In genomic region chr5:127239706-127240105, GRCm38 (mm10) we compare ENCODE assay signal across 22 mouse cellular contexts. TPM values are rescaled to one million over a fixed set of nuclear protein-coding genes. Genes with fewer than 3 reads are reported as not detected.
DNase-seq lines count a peak whose midpoint lies in the region; ATAC-seq and TF ChIP-seq lines count a peak whose summit lies in the region.
"Had no signal": no experiment of that assay in that cellular context is flagged by ENCODE, and none has a peak within 500 bp of the region (broad histone marks: within the 10 kb centered on the region; RNA-seq: fewer than 3 reads in every experiment).

No protein-coding gene starts in this region.

- peaks cover 53% of the 10 kb centered on the region for H3K4me1 ChIP-seq in hindbrain, embryonic 10.5 days (replicated peaks)
- peaks cover under 1% of the 10 kb centered on the region; the same call in 1 of the 2 replicates for H3K4me1 ChIP-seq in hindbrain, embryonic 14.5 days (replicated peaks; ENCODE audit: control insufficient read depth, insufficient read depth, low read length)
- H3K4me1 ChIP-seq in embryonic facial prominence, embryonic 13.5 days = peaks cover 41% of the 10 kb centered on the region
- peaks cover 54% of the 10 kb centered on the region for H3K4me1 ChIP-seq in limb, embryonic 12.5 days (replicated peaks)
- no peaks in the 10 kb centered on the region for H3K4me1 ChIP-seq in heart, embryonic 11.5 days (ENCODE audit: control insufficient read depth, insufficient read depth, low read length)
- H3K4me1 ChIP-seq: liver, embryonic 12.5 days had no signal

- H3K27ac ChIP-seq in hindbrain, embryonic 10.5 days = no peak overlapping the region
- H3K27ac ChIP-seq in hindbrain, embryonic 14.5 days = no peak overlapping the region
- peak overlapping the region; percentile 82; the same call in 1 of the 2 replicates for H3K27ac ChIP-seq in embryonic facial prominence, embryonic 13.5 days
- peak overlapping the region; percentile 81 for H3K27ac ChIP-seq in limb, embryonic 12.5 days
- no peak overlapping the region for H3K27ac ChIP-seq in layer of hippocampus, adult 2 months
- no peak overlapping the region for H3K27ac ChIP-seq in heart, embryonic 11.5 days (ENCODE audit: low read depth, low read length)
- H3K27ac ChIP-seq: heart, adult 2 months; liver, embryonic 12.5 days; midbrain, embryonic 12.5 days had no signal

- 0 out of 2 replicates have a peak, but pooled peaks cover 2% of the 10 kb centered on the region for H3K9me3 ChIP-seq in hindbrain, embryonic 10.5 days
- no peaks in the 10 kb centered on the region for H3K9me3 ChIP-seq in hindbrain, embryonic 14.5 days (ENCODE audit: control insufficient read depth, low read length)
- no peaks in the 10 kb centered on the region for H3K9me3 ChIP-seq in embryonic facial prominence, embryonic 13.5 days
- peaks cover 9% of the 10 kb centered on the region; the same call in 1 of the 2 replicates for H3K9me3 ChIP-seq in limb, embryonic 12.5 days
- no peaks in the 10 kb centered on the region for H3K9me3 ChIP-seq in heart, embryonic 11.5 days (replicated peaks; ENCODE audit: control insufficient read depth, low read length)
- H3K9me3 ChIP-seq: liver, embryonic 12.5 days; midbrain, embryonic 12.5 days had no signal

- 61% methylated on average over 7 of the region's 7 CpGs for WGBS in hindbrain, embryonic 10.5 days
- WGBS in hindbrain, embryonic 14.5 days = 58% methylated on average over 7 of the region's 7 CpGs
- WGBS in embryonic facial prominence, embryonic 13.5 days = 20% methylated on average over 7 of the region's 7 CpGs
- WGBS in limb, embryonic 12.5 days = 8% methylated on average over 7 of the region's 7 CpGs
- 56% methylated on average over 7 of the region's 7 CpGs for WGBS in heart, embryonic 11.5 days (ENCODE audit: insufficient replicate concordance)

- no peak overlapping the region for H3K4me2 ChIP-seq in hindbrain, embryonic 14.5 days (replicated peaks)
- H3K4me2 ChIP-seq in embryonic facial prominence, embryonic 13.5 days = peak overlapping the region; percentile 15; the same call in 1 of the 2 replicates
- H3K4me2 ChIP-seq in limb, embryonic 12.5 days = peak overlapping the region; percentile 85
- no peak overlapping the region for H3K4me2 ChIP-seq in heart, embryonic 11.5 days
- H3K4me2 ChIP-seq: liver, embryonic 12.5 days; midbrain, embryonic 12.5 days had no signal

- peak; percentile 48 for DNase-seq in hindbrain, embryonic 10.5 days (ENCODE audit: low spot score)
- DNase-seq in hindbrain, embryonic 14.5 days (ENCODE audit: low spot score) = no peak
- peak; percentile 83 for DNase-seq in embryo, embryonic 10 days (ENCODE audit: low spot score)
- no peak for DNase-seq in layer of hippocampus, adult 2 months (ENCODE audit: low spot score in 2 of 2)
- DNase-seq in right cerebral cortex, adult 18-20 months = no peak
- DNase-seq: adrenal gland, postnatal 14 days; cerebellum, postnatal 10 days; gastrocnemius, postnatal 14 days; heart, adult 2 months; kidney, adult 8-10 months; kidney, postnatal 14 days; lung, adult 2 months; lung, postnatal 36 days; thymus, postnatal 36 days had no signal

- H3K27me3 ChIP-seq in hindbrain, embryonic 10.5 days (ENCODE audit: insufficient read depth, poor library complexity, severe bottlenecking) = peaks cover 83% of the 10 kb centered on the region
- peaks cover 33% of the 10 kb centered on the region for H3K27me3 ChIP-seq in hindbrain, embryonic 14.5 days (ENCODE audit: control insufficient read depth, insufficient read depth, low read length)
- H3K27me3 ChIP-seq in embryonic facial prominence, embryonic 13.5 days = peaks cover 28% of the 10 kb centered on the region
- H3K27me3 ChIP-seq in limb, embryonic 12.5 days = peaks cover 15% of the 10 kb centered on the region
- H3K27me3 ChIP-seq in heart, embryonic 11.5 days (ENCODE audit: control insufficient read depth, insufficient read depth, low read length) = peaks cover 53% of the 10 kb centered on the region

- no peaks in the 10 kb centered on the region for H3K36me3 ChIP-seq in hindbrain, embryonic 10.5 days
- H3K36me3 ChIP-seq in hindbrain, embryonic 14.5 days (replicated peaks; ENCODE audit: control insufficient read depth, insufficient read depth) = no peaks in the 10 kb centered on the region
- H3K36me3 ChIP-seq in embryonic facial prominence, embryonic 13.5 days = no peaks in the 10 kb centered on the region
- no peaks in the 10 kb centered on the region for H3K36me3 ChIP-seq in limb, embryonic 12.5 days
- no peaks in the 10 kb centered on the region for H3K36me3 ChIP-seq in heart, embryonic 11.5 days (ENCODE audit: control insufficient read depth, insufficient read depth, low read length)
- H3K36me3 ChIP-seq: liver, embryonic 12.5 days; midbrain, embryonic 12.5 days had no signal

- TF ChIP-seq CTCF in layer of hippocampus, adult 2 months (conservative IDR thresholded peaks at IDR 0.05) = no peak

- H3K4me3 ChIP-seq in hindbrain, embryonic 10.5 days = no peak overlapping the region
- no peak overlapping the region for H3K4me3 ChIP-seq in hindbrain, embryonic 14.5 days (replicated peaks; ENCODE audit: low read length)
- H3K4me3 ChIP-seq in embryonic facial prominence, embryonic 13.5 days = no peak overlapping the region
- H3K4me3 ChIP-seq in limb, embryonic 12.5 days (replicated peaks) = no peak overlapping the region
- no peak overlapping the region for H3K4me3 ChIP-seq in layer of hippocampus, adult 2 months
- no peak overlapping the region for H3K4me3 ChIP-seq in heart, embryonic 11.5 days (ENCODE audit: low read depth, low read length)
- H3K4me3 ChIP-seq: heart, adult 2 months; liver, embryonic 12.5 days; midbrain, embryonic 12.5 days had no signal

- no peak overlapping the region for H3K9ac ChIP-seq in hindbrain, embryonic 14.5 days
- no peak overlapping the region for H3K9ac ChIP-seq in embryonic facial prominence, embryonic 13.5 days
- H3K9ac ChIP-seq in limb, embryonic 12.5 days (replicated peaks) = no peak overlapping the region
- H3K9ac ChIP-seq in heart, embryonic 11.5 days (ENCODE audit: low read depth, low read length) = no peak overlapping the region
- H3K9ac ChIP-seq: liver, embryonic 12.5 days; midbrain, embryonic 12.5 days had no signal

- no peak for ATAC-seq in hindbrain, embryonic 14.5 days (ENCODE audit: low FRiP score)
- ATAC-seq in embryonic facial prominence, embryonic 13.5 days (ENCODE audit: insufficient number of reproducible peaks, insufficient read depth, low FRiP score, low TSS enrichment, low read depth) = no peak
- ATAC-seq in limb, embryonic 12.5 days (ENCODE audit: insufficient number of reproducible peaks, insufficient read depth, low FRiP score, low TSS enrichment, low read depth) = peak; percentile 50; the same call in 1 of the 2 replicates
- no peak for ATAC-seq in heart, embryonic 11.5 days (replicated peaks; ENCODE audit: insufficient number of reproducible peaks, low FRiP score, low TSS enrichment)
- ATAC-seq: activated CD4-positive, CD25-positive, alpha-beta regulatory T cell, adult 4 months; CD4-positive, CD25-positive, alpha-beta regulatory T cell, adult 4 months; liver, embryonic 12.5 days had no signal

RNA-seq across cellular contexts. Expression of gene Tmem132c, which starts 1.9 kb away (rescaled TPM):
- polyA plus RNA-seq in hindbrain, embryonic 10.5 days (2016; fragmentation: Nextera tagmentation; extraction: Ambion mirVana) = 24.0 and 33.2 TPM in 2 replicates
- polyA plus RNA-seq in hindbrain, embryonic 14.5 days (2014; fragmentation: Nextera tagmentation; extraction: Ambion mirVana) = 15.1 and 15.6 TPM in 2 replicates
- polyA plus RNA-seq in embryonic facial prominence, embryonic 13.5 days (2015; fragmentation: Nextera tagmentation; extraction: Ambion mirVana) = 48.2 and 55.6 TPM in 2 replicates
- polyA plus RNA-seq in limb, embryonic 12.5 days (2016; fragmentation: Nextera tagmentation; extraction: Ambion mirVana) = 48.0 and 50.2 TPM in 2 replicates
- 1 to 10 TPM; 3.7 to 3.8 TPM for total RNA-seq in layer of hippocampus, adult 2 months (2021)
- polyA plus RNA-seq in heart, embryonic 11.5 days (2014; fragmentation: Nextera tagmentation; extraction: Ambion mirVana) = 3.5 and 4.3 TPM in 2 replicates
- total RNA-seq: hematopoietic stem cell, adult 5-6 weeks had no signal
- polyA plus RNA-seq: activated CD4-positive, CD25-positive, alpha-beta regulatory T cell, adult 4 months; CD4-positive, CD25-positive, alpha-beta regulatory T cell, adult 4 months had no signal

Comparison
In these comparisons a context has a peak if more than half of its experiments do, and no peak if none do; other contexts are left out.
1. DNase-seq: peak in hindbrain, embryonic 10.5 days (single experiment) and embryo, embryonic 10 days (single experiment); none in hindbrain, embryonic 14.5 days (single experiment), layer of hippocampus, adult 2 months (0 of 2) and right cerebral cortex, adult 18-20 months (single experiment).
2. H3K27ac ChIP-seq: peak in embryonic facial prominence, embryonic 13.5 days (single experiment) and limb, embryonic 12.5 days (single experiment); none in hindbrain, embryonic 10.5 days (single experiment), hindbrain, embryonic 14.5 days (single experiment), layer of hippocampus, adult 2 months (single experiment) and heart, embryonic 11.5 days (single experiment).
3. H3K4me2 ChIP-seq: peak in embryonic facial prominence, embryonic 13.5 days (single experiment) and limb, embryonic 12.5 days (single experiment); none in hindbrain, embryonic 14.5 days (single experiment) and heart, embryonic 11.5 days (single experiment).